Mouse (Mus musculus) kidney, embryonic 15.5 days (tissue): ENCODE results near the gene Smim4. TPM values are rescaled to one million over a fixed set of nuclear protein-coding genes. Genes with fewer than 3 reads are reported as not detected.
A peak's percentile ranks its signal among the peaks of the same experiment; 100 is the strongest.

Experiments
- ATAC-seq: fragments of 200-750 bp; cut with Nextera tagmentation; replicated peaks from 2 replicates; pipeline ENCODE4 v1.8.0; 2017; ENCODE audit warnings: moderate TSS enrichment; ENCODE audit not compliant: low FRiP score
- H3K27ac ChIP-seq: fragments of 300-500 bp; sonication (generic); 2 replicates; pipeline ENCODE4 v1.5.1; 2015; ENCODE audit warnings: mild to moderate bottlenecking, inconsistent platforms
- H3K27me3 ChIP-seq: fragments of 300-500 bp; sonication (generic); 2 replicates; pipeline ENCODE4 v1.6.1; 2015; ENCODE audit warnings: inconsistent platforms
- H3K36me3 ChIP-seq: fragments of 300-500 bp; sonication (generic); 2 replicates; pipeline ENCODE4 v1.6.1; 2015; ENCODE audit warnings: inconsistent platforms
- H3K4me1 ChIP-seq: fragments of 300-500 bp; sonication (generic); 2 replicates; pipeline ENCODE4 v1.6.1; 2015; ENCODE audit warnings: inconsistent platforms
- H3K4me2 ChIP-seq: fragments of 300-500 bp; sonication (generic); 2 replicates; pipeline ENCODE4 v1.6.1; 2015; ENCODE audit warnings: moderate library complexity, mild to moderate bottlenecking, inconsistent platforms
- H3K4me3 ChIP-seq: fragments of 300-500 bp; sonication (generic); replicated peaks from 2 replicates; pipeline ENCODE4 v1.5.1; 2015; ENCODE audit warnings: mild to moderate bottlenecking, inconsistent platforms
- H3K9ac ChIP-seq: fragments of 300-500 bp; sonication (generic); 2 replicates; pipeline ENCODE4 v1.6.1; 2015; ENCODE audit warnings: mild to moderate bottlenecking, inconsistent platforms
- H3K9me3 ChIP-seq: fragments of 300-500 bp; sonication (generic); replicated peaks from 2 replicates; pipeline ENCODE4 v1.6.1; 2016; ENCODE audit warnings: inconsistent platforms
- WGBS: fragments of 180-500 bp; shearing (Covaris S2); methylation state at CpG from one replicate; pipeline ENCODE4 v1.1.7; 2015; ENCODE audit warnings: mixed read lengths; 5-methylcytosine and 5-hydroxymethylcytosine counted together
- polyA plus RNA-seq: library from polyadenylated mRNA; unstranded; fragments of >200 nt; fragmentation: Nextera tagmentation; extraction: Ambion mirVana; gene quantifications from 2 replicates; pipeline ENCODE4 v1.2.1, GENCODE M21; 2015

The Smim4 gene
- polyA plus RNA-seq, result 98.1 and 112 TPM in 2 replicates

DNA sequence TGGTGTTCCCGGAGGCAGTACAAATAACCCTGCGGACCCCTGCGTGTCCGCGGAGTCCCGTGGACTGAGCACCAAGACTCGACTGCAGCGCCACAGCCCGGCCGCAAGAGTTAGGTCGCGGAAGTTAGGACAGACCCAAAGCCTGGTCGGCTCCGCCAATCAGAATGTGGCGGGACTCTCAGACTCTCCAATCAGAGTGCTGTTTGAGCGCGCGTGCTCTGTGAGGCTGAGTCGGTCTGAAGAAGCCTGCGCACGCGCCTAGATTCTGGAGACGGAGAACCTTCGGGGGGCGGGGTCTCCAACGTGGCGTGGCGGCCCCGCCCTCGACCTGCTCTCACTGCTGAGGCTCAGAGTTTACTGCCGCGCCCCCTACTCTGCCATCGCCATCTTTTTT, at the start of gene Smim4:
Gene Smim4, minus strand, starts transcription at position 131 of the 394 bp plus-strand sequence.
- H3K4me1 ChIP-seq, result peaks cover 69% of the 10 kb centered on the region
- ATAC-seq, result peak; percentile 94
- H3K9me3 ChIP-seq, result no peaks in the 10 kb centered on the region
- peak within 1 kb of the TSS; percentile 92 for H3K27ac ChIP-seq
- H3K27me3 ChIP-seq, result no peaks in the 10 kb centered on the region
- peak within 1 kb of the TSS; percentile 86 for H3K4me2 ChIP-seq
- H3K9ac ChIP-seq, result peak within 1 kb of the TSS; percentile 85
- WGBS, result under 1% methylated on average over 33 of the region's 33 CpGs
- H3K36me3 ChIP-seq, result peaks cover 9% of the 10 kb centered on the region
- H3K4me3 ChIP-seq, result peak within 1 kb of the TSS; percentile 83

DNA sequence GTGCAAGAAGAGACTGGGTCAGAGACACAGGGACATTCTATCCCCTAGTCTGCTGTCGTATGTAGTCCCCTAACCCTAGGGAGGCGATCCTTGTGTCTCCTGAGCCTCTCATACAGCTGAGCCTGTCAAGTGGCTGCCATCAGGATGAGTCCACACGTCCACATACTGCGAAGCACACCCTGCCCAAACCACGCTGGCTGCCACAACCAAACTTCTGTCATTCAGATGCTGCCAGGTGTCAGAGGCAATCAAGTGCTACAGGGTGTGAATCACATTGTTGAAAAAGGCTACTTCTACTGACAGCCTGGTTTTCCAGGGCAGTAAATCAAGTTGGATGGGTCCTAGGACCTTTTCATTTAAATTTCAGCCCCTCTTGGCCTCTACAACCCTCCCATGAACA, 49.0 kb upstream of the Smim4 start:
- H3K27me3 ChIP-seq, result no peaks in the 10 kb centered on the region
- H3K4me1 ChIP-seq, result 0 out of 2 replicates have a peak, but pooled peaks cover 6% of the 10 kb centered on the region
- H3K27ac ChIP-seq, result no peak overlapping the region
- no peaks in the 10 kb centered on the region for H3K9me3 ChIP-seq
- H3K9ac ChIP-seq, result no peak overlapping the region
- H3K4me2 ChIP-seq, result no peak overlapping the region
- H3K36me3 ChIP-seq, result peaks cover 99% of the 10 kb centered on the region
- H3K4me3 ChIP-seq, result no peak overlapping the region
- no peak for ATAC-seq
- WGBS, result 87% methylated on average over 5 of the region's 5 CpGs

DNA sequence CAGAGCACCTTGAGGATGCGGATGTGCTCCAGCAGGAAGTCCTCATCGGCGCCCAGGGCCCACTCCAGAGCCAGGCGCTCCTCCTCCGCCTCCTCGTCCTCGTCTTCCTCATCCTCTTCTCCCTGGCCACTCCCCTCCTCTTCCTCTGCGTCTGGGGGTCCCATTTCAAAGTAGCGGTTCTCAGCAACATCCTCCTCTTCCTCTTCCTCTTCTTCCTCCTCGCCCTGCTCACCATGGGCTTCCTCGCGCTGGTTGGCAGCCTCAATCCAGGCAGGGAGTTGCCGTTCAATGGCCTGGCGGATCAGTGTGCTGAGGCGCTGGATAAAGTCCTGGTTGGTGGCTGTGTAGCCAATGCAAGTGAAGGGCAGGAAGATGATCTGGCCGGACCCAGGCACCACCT, 48.5 kb upstream of the Smim4 start:
- no peak overlapping the region for H3K4me2 ChIP-seq
- 87% methylated on average over 16 of the region's 16 CpGs for WGBS
- ATAC-seq, result no peak
- peaks cover 99% of the 10 kb centered on the region for H3K36me3 ChIP-seq
- H3K27me3 ChIP-seq, result no peaks in the 10 kb centered on the region
- 0 out of 2 replicates have a peak, but pooled peaks cover 4% of the 10 kb centered on the region for H3K4me1 ChIP-seq
- no peak overlapping the region for H3K27ac ChIP-seq
- no peak overlapping the region for H3K4me3 ChIP-seq
- no peak overlapping the region for H3K9ac ChIP-seq
- H3K9me3 ChIP-seq, result no peaks in the 10 kb centered on the region

DNA sequence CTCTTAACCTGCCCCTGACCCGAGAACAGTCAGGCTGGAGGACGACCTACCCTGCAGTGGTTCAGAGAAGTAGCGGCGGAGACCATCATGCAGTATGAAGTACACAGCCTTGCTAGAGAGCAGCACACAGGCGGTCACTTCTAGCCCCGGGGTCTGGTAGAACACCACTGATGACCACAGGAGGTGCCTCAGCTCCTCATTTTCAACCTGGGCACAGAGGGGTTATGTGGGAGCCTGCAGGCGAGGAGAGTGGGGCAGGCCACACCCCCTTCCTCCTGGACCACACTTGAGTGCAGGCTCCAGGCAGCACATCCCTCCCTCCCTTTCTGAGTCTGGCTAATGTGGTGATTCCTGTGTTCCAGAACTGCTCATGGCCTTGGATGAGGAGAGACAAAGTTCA, 44.8 kb upstream of the Smim4 start:
- ATAC-seq, result no peak; the same call in 1 of the 2 replicates
- Histone ChIP-seq H3K4me3 (no peak overlapping the region), H3K9ac (no peak overlapping the region), H3K27ac (no peak overlapping the region), H3K27me3 (no peaks in the 10 kb centered on the region), H3K9me3 (no peaks in the 10 kb centered on the region), H3K4me1 (peaks cover 7% of the 10 kb centered on the region; the same call in 1 of the 2 replicates), H3K36me3 (peaks cover 87% of the 10 kb centered on the region), H3K4me2 (no peak overlapping the region)
- WGBS, result 84% methylated on average over 7 of the region's 7 CpGs

DNA sequence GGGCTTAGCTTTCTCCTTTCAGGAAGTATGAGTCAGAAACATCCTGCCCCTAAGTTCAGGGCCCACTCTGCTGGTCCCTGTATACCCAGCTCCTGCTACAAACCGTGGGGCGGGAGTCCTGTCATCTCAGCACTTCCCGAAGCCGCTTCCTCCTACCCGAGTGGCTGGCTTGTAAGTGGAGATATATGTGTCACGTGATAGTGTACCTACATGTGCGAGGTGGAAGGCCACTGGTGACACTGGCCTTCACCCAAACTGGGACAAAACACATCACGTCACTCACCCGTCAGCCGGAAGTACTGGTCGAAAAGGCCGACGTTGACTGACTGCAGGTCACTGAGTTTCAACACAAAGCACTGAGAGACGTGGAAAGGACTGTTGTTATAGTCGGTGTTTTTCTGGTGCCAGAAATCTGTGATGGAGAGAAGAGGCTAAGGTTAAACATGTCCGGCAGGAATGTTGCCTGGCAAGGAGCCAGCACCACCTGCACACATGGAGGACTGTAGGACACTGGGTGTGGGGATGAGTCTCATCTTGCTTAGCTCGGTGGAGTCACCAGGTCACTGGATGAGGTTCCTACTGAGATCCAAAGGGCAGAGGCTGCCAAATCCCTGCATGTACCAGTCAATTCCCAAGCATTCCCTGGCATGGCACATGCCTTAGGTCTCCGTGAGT, 44.2 kb upstream of the Smim4 start:
- Histone ChIP-seq H3K4me2 (no peak overlapping the region), H3K27ac (no peak overlapping the region)

DNA sequence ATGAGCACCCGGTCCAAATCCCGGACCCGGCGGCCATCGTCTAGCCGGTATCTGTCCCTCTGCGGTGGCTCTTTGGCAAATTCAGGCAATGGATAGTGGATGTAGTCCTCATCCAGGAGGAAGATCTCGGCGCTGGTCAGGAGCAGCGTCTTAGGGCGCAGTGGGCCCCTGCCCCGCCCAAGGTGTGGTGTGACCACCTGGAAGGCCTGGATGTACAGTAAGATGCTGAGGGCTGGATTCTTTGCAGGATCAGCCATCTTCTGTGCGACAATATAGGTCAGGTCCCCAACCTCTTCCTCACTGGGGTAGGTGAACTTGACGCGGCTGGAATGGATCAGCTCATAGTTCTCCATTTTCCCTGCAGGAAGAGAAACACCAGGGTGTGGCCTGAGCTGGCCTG, 43.1 kb upstream of the Smim4 start:
- H3K36me3 ChIP-seq, result peaks cover 71% of the 10 kb centered on the region
- H3K9me3 ChIP-seq, result no peaks in the 10 kb centered on the region
- no peak overlapping the region for H3K9ac ChIP-seq
- H3K27me3 ChIP-seq, result no peaks in the 10 kb centered on the region
- no peak overlapping the region for H3K4me2 ChIP-seq
- WGBS, result 93% methylated on average over 15 of the region's 15 CpGs
- no peak overlapping the region for H3K4me3 ChIP-seq
- no peak for ATAC-seq
- no peak overlapping the region for H3K27ac ChIP-seq
- H3K4me1 ChIP-seq, result peaks cover 19% of the 10 kb centered on the region

More for the DNA sequence above, 44.2 kb upstream of the Smim4 start:
- Histone ChIP-seq H3K4me3 (no peak overlapping the region), H3K4me1 (peaks cover 11% of the 10 kb centered on the region; the same call in 1 of the 2 replicates), H3K9ac (no peak overlapping the region), H3K27me3 (no peaks in the 10 kb centered on the region), H3K9me3 (no peaks in the 10 kb centered on the region), H3K36me3 (peaks cover 82% of the 10 kb centered on the region)
- ATAC-seq, result no peak
- 76% methylated on average over 18 of the region's 18 CpGs for WGBS

DNA sequence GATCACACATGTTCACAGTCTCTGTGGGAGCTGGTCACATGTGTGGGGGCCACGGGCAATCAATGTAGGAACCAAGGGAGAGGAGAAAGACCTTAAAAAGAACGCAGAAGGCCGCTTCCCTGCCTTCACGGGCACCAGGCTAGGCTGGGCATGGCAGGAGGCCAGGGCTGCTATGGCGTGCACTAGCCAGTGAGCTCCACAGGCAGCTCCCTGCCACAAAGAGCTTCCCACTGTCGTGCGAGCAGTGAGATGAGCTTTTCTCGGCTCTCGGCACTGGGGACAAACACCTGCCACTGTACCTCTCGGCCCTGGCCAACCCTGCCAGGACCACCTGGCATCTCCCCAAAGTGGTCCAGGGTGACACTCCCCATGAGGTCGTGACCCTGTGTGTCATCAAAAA, 42.6 kb upstream of the Smim4 start:
- Histone ChIP-seq H3K36me3 (peaks cover 67% of the 10 kb centered on the region), H3K9me3 (no peaks in the 10 kb centered on the region), H3K27ac (no peak overlapping the region), H3K9ac (no peak overlapping the region), H3K27me3 (no peaks in the 10 kb centered on the region), H3K4me2 (no peak overlapping the region), H3K4me3 (no peak overlapping the region), H3K4me1 (peaks cover 23% of the 10 kb centered on the region)
- no peak for ATAC-seq
- WGBS, result 89% methylated on average over 11 of the region's 11 CpGs

DNA sequence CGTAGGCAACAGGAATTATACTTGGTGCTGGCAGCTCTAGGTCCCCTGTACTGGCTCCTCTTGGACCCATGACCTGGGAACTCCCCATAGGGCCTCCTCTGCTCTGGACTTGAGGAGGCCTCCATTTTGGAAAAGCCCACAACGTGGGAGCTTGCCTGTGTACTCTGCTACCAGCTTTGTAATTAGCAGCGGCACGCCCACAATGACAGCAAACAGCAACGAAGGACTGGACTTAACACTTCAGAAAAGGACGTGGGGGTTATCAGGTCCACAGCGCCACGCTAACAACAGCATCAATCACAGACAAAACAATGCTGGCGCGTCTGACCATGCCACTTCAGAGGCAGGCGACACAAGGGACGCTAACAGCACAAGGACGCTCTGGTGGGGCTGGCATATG, 42.2 kb upstream of the Smim4 start:
- Histone ChIP-seq H3K36me3 (peaks cover 62% of the 10 kb centered on the region), H3K9ac (no peak overlapping the region), H3K9me3 (no peaks in the 10 kb centered on the region), H3K4me2 (no peak overlapping the region), H3K27ac (no peak overlapping the region), H3K27me3 (no peaks in the 10 kb centered on the region), H3K4me3 (no peak overlapping the region), H3K4me1 (peaks cover 28% of the 10 kb centered on the region)
- 86% methylated on average over 13 of the region's 13 CpGs for WGBS
- no peak for ATAC-seq

DNA sequence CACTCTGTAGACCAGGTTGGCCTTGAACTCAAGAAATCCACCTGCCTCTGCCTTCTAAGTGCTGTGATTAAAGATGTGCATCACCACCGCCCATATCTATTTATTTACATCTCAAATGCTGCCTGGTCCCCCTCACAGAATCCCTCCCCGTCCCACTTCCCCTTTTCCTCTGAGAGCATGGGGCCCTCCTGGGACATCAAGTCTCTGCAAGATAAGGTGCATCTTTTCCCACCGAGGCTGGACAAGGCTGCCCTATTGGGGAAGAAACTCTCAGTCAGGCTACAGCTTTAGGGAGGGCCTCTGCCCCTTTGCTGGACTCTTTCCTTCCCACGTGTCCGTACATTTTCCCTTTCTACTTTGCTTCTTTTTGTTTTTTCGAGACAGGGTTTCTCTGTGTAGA, 40.8 kb upstream of the Smim4 start:
- WGBS, result 78% methylated on average over 6 of the region's 6 CpGs
- ATAC-seq, result no peak
- H3K9ac ChIP-seq, result no peak overlapping the region

DNA sequence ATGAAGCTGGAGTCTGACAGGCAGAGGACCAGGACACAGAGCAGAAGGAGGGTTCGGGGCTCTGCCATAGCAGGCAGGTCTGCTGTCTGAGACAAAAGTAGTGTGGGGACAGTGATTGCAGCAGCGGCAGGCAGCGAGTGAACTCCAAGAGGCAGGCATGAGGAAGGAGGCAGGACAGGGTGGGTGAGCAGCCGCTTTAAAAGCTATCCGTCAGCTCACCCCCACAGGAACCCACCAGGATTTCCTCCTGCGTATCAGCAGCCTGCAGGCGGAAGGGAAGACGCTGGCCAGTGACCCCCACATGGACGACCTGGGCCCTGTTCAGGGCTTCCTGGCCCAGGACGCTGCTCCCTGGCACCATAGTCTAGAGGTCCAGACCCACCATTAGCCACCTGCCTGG, 39.7 kb upstream of the Smim4 start, which contains the start of gene Stab1:
Gene Stab1, minus strand, starts transcription at position 217 of the 400 bp plus-strand sequence.
- Histone ChIP-seq H3K4me2 (peak within 1 kb of the TSS; percentile 50), H3K9me3 (no peaks in the 10 kb centered on the region), H3K4me1 (peaks cover 41% of the 10 kb centered on the region), H3K27me3 (no peaks in the 10 kb centered on the region), H3K27ac (peak within 1 kb of the TSS; percentile 62; the same call in 1 of the 2 replicates), H3K4me3 (peak within 1 kb of the TSS; percentile 38), H3K9ac (peak within 1 kb of the TSS; percentile 23), H3K36me3 (peaks cover 37% of the 10 kb centered on the region)
- no peak for ATAC-seq
- WGBS, result 21% methylated on average over 10 of the region's 10 CpGs

More for the DNA sequence above, 40.8 kb upstream of the Smim4 start:
- Histone ChIP-seq H3K9me3 (no peaks in the 10 kb centered on the region), H3K4me3 (no peak overlapping the region), H3K27ac (0 out of 2 replicates have a peak overlapping the region, but pooled peaks have one; percentile 9), H3K27me3 (no peaks in the 10 kb centered on the region), H3K4me1 (peaks cover 41% of the 10 kb centered on the region), H3K4me2 (no peak overlapping the region), H3K36me3 (peaks cover 48% of the 10 kb centered on the region)

DNA sequence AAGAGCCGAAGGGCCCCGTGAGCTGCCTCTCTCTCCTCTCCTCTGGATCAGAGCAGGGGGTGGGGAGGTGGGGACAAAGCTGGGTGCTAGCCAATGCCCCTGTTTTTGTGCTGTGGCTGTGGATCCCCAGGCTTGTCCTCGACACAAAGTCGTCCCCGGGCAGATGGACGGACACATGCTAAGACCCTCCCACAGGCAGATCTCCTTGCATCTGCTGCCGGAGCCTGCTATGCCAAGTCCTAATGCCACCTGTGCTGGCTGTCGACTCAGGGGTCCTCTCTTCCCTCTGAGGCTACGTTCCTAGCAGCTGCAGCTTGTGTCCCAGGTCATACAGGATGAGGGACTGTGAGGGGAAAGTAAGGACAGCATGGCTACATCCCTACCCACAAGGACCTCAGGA, 38.1 kb upstream of the Smim4 start:
- peak overlapping the region; percentile 38 for H3K4me3 ChIP-seq
- no peaks in the 10 kb centered on the region for H3K9me3 ChIP-seq
- peaks cover 47% of the 10 kb centered on the region for H3K4me1 ChIP-seq
- peak overlapping the region; percentile 64 for H3K27ac ChIP-seq
- 28% methylated on average over 9 of the region's 9 CpGs for WGBS
- no peaks in the 10 kb centered on the region for H3K27me3 ChIP-seq
- H3K36me3 ChIP-seq, result peaks cover 21% of the 10 kb centered on the region
- ATAC-seq, result no peak
- peak overlapping the region; percentile 50 for H3K4me2 ChIP-seq
- peak overlapping the region; percentile 22; the same call in 1 of the 2 replicates for H3K9ac ChIP-seq

DNA sequence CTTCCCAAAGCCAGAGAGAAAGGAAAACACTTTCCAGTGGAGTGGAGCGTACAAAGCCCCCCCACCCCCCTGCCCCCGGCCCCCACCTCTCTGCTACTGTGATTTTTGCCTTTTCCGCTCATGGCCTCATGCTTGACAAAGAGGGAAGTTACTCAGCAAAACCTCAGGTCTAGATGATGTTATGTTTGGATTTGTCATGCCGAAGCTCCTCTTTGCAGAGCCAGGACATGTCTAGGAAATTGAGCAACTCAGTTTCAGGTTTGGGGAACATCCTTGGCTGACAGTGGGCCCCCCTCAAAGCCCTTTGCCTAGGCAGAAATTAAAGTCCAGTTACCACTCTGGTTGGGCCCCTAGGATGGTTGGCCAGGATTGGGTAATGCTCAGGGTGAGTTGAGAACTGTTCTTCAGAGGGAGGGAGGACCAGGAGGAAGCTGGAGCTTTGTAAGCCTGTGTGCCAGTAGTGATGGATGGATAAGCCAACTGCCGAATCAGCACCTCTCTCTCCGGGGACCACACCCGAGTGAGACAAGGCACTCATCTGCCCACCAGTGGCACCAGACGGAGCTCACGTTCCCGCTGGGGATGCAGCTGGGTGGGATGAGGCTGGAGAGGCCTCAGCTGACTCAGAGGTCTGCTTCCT, 37.4 kb upstream of the Smim4 start:
- Histone ChIP-seq H3K9ac (no peak overlapping the region), H3K4me1 (peaks cover 54% of the 10 kb centered on the region)

More for the DNA sequence above, 37.4 kb upstream of the Smim4 start:
- H3K9me3 ChIP-seq, result no peaks in the 10 kb centered on the region
- H3K36me3 ChIP-seq, result peaks cover 14% of the 10 kb centered on the region
- ATAC-seq, result peak; percentile 16; the same call in 1 of the 2 replicates
- peak overlapping the region; percentile 64 for H3K27ac ChIP-seq
- 24% methylated on average over 10 of the region's 10 CpGs for WGBS
- no peaks in the 10 kb centered on the region for H3K27me3 ChIP-seq
- H3K4me3 ChIP-seq, result peak overlapping the region; percentile 38
- H3K4me2 ChIP-seq, result peak overlapping the region; percentile 50
